Mouse (Mus musculus) heart, embryonic 10.5 days (tissue): ENCODE results near the gene Dnaaf1. TPM values are rescaled to one million over a fixed set of nuclear protein-coding genes. Genes with fewer than 3 reads are reported as not detected.

Source experiments
- DNase-seq: peaks from one replicate; pipeline ENCODE4 v3.0.0-alpha.2; 2017; ENCODE audit warnings: low spot score
- H3K27ac ChIP-seq: fragments of 300-500 bp; sonication (generic); 2 replicates; pipeline ENCODE4 v1.5.1; 2016; ENCODE audit warnings: mild to moderate bottlenecking
- H3K27me3 ChIP-seq: fragments of 300-500 bp; sonication (generic); 2 replicates; pipeline ENCODE4 v1.6.1; 2016; ENCODE audit warnings: mild to moderate bottlenecking; ENCODE audit not compliant: poor library complexity, insufficient read depth, severe bottlenecking
- H3K36me3 ChIP-seq: fragments of 300-500 bp; sonication (generic); 2 replicates; pipeline ENCODE4 v1.6.1; 2016; ENCODE audit warnings: mild to moderate bottlenecking, moderate library complexity
- H3K4me1 ChIP-seq: fragments of 300-500 bp; sonication (generic); 2 replicates; pipeline ENCODE4 v1.6.1; 2016; ENCODE audit warnings: mild to moderate bottlenecking
- H3K4me3 ChIP-seq: fragments of 300-500 bp; sonication (generic); 2 replicates; pipeline ENCODE4 v1.5.1; 2016; ENCODE audit warnings: mild to moderate bottlenecking, moderate library complexity
- H3K9me3 ChIP-seq: fragments of 300-500 bp; sonication (generic); 2 replicates; pipeline ENCODE4 v1.6.1; 2016; ENCODE audit warnings: mild to moderate bottlenecking, moderate library complexity
- WGBS: fragments of 180-500 bp; shearing (Covaris S2); methylation state at CpG from one replicate; pipeline ENCODE4 v1.1.7; 2016; 5-methylcytosine and 5-hydroxymethylcytosine counted together
- polyA plus RNA-seq: library from polyadenylated mRNA; unstranded; fragments of >200 nt; fragmentation: Nextera tagmentation; extraction: Ambion mirVana; gene quantifications from 2 replicates; pipeline ENCODE4 v1.2.1, GENCODE M21; 2016

Gene Dnaaf1
- 0.11 and 0.31 TPM in 2 replicates for polyA plus RNA-seq

DNA sequence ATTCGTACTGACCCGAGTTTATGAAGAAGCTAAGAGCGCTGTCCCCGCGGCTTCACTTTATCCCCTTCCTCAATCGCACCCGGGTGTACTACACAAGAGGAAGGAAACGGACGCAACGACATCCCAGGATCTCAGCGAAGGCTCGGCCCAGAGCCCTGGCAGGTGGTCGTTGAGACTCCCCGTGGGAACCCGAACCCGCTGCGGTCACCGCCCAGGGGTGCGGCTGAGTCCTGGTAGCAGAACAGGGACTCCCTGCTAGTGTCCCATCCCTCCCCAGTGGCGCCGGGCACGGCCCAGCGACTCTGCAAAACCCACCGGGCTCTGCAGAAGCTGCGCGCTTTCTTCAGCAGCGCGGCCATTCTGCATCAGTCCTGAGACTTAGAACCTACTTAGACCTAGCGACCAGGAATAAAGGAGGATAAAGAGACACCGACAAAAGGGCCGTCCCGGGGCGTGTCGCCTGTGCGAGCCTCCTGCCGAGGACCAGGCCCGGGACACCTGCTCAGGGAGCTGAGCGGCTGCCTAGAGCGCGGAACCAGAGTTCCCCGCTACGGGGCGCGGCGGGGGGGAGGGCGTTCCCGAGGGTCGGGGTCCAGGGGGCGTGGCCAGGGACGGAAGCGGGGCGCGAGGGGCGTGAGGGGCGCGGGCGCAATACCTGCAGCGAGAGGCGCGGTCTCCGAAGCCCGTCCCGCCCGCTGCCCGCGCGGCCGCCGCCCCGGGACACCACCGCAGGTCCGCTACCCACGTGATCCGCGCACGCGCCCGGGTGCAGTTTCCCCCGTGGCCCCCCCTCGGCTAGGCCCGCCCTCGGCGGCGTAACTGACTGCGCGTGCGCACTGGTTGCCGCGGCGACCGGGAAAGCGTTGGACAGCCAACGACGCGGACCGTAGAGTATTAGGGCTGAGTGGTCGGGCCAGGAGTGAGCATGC, at the start of gene Dnaaf1, which contains the start of gene Hsdl1:
Dnaaf1 (plus strand) TSS at position 799 of the 929 bp plus-strand sequence.
Hsdl1 (minus strand) TSS at position 747 of the 929 bp plus-strand sequence.
- DNase-seq: peak; percentile 96
- Histone ChIP-seq H3K9me3 (no peaks in the 10 kb centered on the region), H3K4me3 (peak within 1 kb of the TSS; percentile 93), H3K4me1 (peaks cover 53% of the 10 kb centered on the region), H3K27me3 (peaks cover 30% of the 10 kb centered on the region), H3K36me3 (no peaks in the 10 kb centered on the region), H3K27ac (peak within 1 kb of the TSS; percentile 93)
- WGBS: under 1% methylated on average over 94 of the region's 97 CpGs

DNA sequence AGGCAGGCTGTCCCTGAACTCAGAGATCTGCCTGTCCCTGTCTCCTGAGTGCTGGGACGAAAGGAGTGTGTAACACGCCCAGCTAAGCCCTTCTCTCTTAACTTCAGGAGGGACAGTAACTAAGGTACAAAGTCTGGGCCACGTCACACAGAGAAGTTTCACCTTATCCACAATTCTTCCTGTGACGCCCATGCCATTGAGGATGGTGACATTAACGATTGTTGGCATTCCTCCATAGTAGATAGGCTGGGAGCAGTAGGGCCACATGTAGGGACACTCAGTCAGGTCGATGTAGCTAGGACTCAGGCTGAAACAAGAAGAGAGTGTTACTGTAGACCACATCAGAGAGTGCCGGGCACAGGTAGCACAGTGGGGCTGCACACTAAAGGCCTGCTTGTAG, 46.3 kb upstream of the Dnaaf1 start:
- WGBS: 89% methylated on average over 7 of the region's 7 CpGs
- peaks cover 95% of the 10 kb centered on the region for H3K36me3 ChIP-seq
- H3K4me1 ChIP-seq: peaks cover 13% of the 10 kb centered on the region
- no peaks in the 10 kb centered on the region for H3K27me3 ChIP-seq
- no peak for DNase-seq
- H3K27ac ChIP-seq: no peak overlapping the region
- no peak overlapping the region for H3K4me3 ChIP-seq
- no peaks in the 10 kb centered on the region for H3K9me3 ChIP-seq

DNA sequence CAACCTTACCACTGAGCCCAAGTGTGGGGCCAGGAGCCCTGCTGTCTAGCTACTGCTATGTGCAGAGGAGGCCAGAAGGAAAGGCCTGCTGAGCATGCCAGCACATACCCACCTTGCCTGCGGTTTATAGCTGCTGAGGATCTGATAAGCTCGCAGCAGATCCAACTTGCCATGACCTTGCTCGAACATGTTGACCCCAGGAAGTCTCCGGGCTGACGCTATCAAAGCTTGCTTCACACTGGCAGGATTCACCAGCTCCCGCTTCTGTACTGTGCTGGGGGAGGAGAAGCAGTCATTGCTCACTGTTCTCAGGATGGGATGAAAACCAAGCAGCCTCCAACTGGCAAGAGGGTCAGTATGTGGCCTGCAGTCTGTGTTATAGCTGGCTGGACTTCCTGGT, 44.1 kb upstream of the Dnaaf1 start:
- H3K9me3 ChIP-seq: no peaks in the 10 kb centered on the region
- WGBS: 65% methylated on average over 6 of the region's 6 CpGs
- DNase-seq: no peak
- H3K4me1 ChIP-seq: peaks cover 13% of the 10 kb centered on the region
- H3K27me3 ChIP-seq: no peaks in the 10 kb centered on the region
- peaks cover 95% of the 10 kb centered on the region for H3K36me3 ChIP-seq
- no peak overlapping the region for H3K4me3 ChIP-seq
- H3K27ac ChIP-seq: no peak overlapping the region

DNA sequence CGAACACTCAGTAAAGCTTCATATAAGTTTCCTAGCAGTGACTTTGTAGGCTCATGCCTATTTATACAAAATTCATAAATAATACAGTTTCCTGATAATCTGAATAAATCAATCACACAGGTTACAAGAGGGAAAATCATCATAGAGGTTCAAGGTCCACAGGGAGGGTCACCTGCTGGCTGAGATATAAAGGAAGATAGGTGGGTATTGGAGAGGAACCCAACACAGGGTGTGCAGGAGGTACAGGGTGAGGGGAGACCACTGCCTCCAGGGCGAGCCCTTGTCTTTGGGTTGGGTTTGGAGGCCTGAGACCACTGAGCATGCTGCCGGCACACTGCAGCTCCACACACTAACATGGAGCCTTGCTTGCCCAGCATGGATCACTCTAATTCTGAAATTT, 43.6 kb upstream of the Dnaaf1 start:
- 92% methylated on average over 3 of the region's 3 CpGs for WGBS
- Histone ChIP-seq H3K9me3 (no peaks in the 10 kb centered on the region), H3K4me3 (no peak overlapping the region), H3K36me3 (peaks cover 99% of the 10 kb centered on the region), H3K27me3 (no peaks in the 10 kb centered on the region), H3K27ac (no peak overlapping the region), H3K4me1 (peaks cover 13% of the 10 kb centered on the region)
- DNase-seq: no peak

DNA sequence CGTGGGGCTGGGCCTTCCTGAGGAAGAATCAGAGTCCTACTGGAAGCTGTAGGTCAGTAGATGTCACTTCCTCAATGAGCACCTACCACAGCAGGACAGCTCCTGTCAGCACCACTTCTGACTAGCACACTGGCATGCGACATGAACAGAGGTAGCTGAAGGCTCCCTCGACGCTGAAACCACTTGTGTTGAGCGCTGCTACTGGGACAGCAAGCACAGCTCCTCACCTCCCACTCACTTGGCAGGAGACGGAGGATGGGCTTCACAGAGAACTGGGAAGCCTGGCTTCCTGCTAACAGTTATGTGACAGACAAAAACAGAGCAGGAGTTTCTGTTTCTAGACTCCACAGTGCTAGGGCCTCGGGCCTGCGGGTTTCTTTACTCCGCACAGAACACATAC, 43.1 kb upstream of the Dnaaf1 start:
- H3K9me3 ChIP-seq: no peaks in the 10 kb centered on the region
- no peak overlapping the region for H3K27ac ChIP-seq
- H3K27me3 ChIP-seq: no peaks in the 10 kb centered on the region
- H3K4me3 ChIP-seq: no peak overlapping the region
- peak; percentile 81 for DNase-seq
- peaks cover 99% of the 10 kb centered on the region for H3K36me3 ChIP-seq
- WGBS: 64% methylated on average over 9 of the region's 9 CpGs
- H3K4me1 ChIP-seq: peaks cover 13% of the 10 kb centered on the region

DNA sequence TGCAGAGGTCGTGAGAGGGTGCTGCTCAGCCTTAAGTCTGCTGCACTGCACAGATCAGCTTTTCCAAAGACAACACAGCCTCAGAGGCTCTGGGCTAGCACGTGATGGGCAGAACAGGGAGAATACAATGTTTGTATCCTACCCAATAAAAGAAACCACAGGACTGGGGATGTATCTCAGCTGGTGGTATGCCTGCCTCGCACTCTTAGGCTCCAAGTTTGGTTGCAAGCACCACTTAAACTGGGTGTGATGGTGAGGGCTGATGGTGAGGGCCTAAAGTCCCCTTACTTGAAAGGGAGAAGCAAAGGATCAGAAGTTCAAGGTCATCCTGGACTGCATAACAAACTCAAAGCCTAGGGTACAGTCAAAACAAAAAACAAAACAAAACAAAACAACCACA, 30.4 kb upstream of the Dnaaf1 start:
- DNase-seq: no peak
- no peaks in the 10 kb centered on the region for H3K9me3 ChIP-seq
- WGBS: 81% methylated on average over 3 of the region's 3 CpGs
- H3K27me3 ChIP-seq: no peaks in the 10 kb centered on the region
- H3K27ac ChIP-seq: no peak overlapping the region
- H3K4me3 ChIP-seq: no peak overlapping the region
- H3K4me1 ChIP-seq: peaks cover 7% of the 10 kb centered on the region
- peaks cover 83% of the 10 kb centered on the region for H3K36me3 ChIP-seq

DNA sequence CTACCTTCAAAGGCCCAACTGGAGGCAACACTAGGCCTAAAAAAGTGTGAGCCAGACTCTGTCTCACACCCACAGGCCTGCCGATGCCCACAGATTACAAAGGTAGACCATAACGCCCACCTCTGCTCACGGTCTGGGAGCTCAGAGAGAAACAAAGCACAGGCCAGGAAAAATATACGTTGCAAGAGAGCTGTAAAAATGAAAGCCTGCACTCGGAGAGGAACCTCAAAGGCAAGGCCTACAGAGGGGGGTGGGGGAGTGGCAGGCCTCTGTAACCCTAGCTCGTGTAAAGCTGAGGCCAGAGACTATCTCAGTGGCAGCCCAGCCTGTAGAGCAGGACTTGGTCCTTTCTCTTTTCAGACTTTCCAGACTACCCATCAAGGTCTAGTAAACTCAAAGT, 29.9 kb upstream of the Dnaaf1 start:
- peaks cover 77% of the 10 kb centered on the region for H3K36me3 ChIP-seq
- no peak overlapping the region for H3K4me3 ChIP-seq
- no peak overlapping the region for H3K27ac ChIP-seq
- H3K4me1 ChIP-seq: peaks cover 10% of the 10 kb centered on the region
- WGBS: 82% methylated on average over 6 of the region's 6 CpGs
- H3K27me3 ChIP-seq: no peaks in the 10 kb centered on the region
- DNase-seq: no peak
- no peaks in the 10 kb centered on the region for H3K9me3 ChIP-seq

DNA sequence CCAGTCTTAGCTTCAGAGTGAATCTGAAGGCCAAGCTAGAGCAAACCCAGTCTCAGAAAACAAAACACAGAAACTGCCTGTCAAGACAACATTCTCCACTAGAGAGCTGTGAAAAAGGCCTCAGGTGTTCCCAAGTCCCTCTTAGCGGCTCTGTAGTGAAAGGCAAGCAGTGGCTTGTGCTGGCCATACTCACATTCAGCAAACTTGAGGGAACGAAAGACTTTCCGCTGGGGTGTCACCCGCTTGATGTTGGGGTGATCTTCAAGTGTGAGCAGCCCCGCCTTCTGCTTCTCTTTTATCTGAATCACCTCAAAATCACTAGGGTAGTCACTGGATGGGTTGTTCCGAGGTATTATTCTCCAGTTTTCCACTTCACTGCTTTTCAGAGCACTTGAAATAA, 29.2 kb upstream of the Dnaaf1 start:
- Histone ChIP-seq H3K36me3 (peaks cover 71% of the 10 kb centered on the region), H3K4me1 (peaks cover 16% of the 10 kb centered on the region), H3K27ac (no peak overlapping the region), H3K9me3 (no peaks in the 10 kb centered on the region), H3K4me3 (no peak overlapping the region), H3K27me3 (no peaks in the 10 kb centered on the region)
- WGBS: 94% methylated on average over 6 of the region's 6 CpGs
- no peak for DNase-seq

DNA sequence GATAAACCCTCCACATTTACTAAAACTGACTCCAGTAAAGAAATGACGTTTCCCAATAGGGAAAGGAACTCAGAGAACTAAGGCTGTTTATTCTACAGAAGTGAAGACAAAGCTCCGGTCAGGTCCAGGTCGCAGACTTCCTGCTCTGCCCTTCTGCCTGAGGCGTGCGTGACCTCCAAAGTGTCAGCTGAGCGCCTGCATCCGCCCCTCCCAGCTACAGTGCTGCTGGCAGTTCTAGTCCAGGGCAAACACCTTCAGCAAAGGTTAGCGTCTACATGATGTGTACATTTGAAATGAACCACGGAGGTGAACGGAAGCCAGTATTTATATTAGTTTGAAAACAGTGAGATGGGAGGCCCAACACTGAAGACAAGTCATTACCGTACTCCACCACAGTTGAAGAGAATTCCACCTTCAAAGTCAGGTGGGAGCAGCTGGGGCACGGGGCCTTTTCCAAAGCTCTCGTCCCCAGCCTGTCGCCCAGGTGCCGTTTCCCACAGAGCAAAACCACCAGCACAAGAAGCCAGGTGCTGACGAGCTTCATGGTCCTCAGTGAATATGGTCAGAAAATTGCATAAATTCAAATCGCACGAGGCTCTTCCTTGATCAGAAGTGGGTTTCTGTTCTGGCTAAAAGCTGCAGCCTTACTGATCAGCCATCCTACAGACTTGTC, 27.9 kb upstream of the Dnaaf1 start:
- Histone ChIP-seq H3K9me3 (no peaks in the 10 kb centered on the region), H3K36me3 (peaks cover 58% of the 10 kb centered on the region), H3K27ac (no peak overlapping the region), H3K27me3 (no peaks in the 10 kb centered on the region), H3K4me1 (peaks cover 22% of the 10 kb centered on the region), H3K4me3 (no peak overlapping the region)
- DNase-seq: no peak
- 79% methylated on average over 18 of the region's 18 CpGs for WGBS

DNA sequence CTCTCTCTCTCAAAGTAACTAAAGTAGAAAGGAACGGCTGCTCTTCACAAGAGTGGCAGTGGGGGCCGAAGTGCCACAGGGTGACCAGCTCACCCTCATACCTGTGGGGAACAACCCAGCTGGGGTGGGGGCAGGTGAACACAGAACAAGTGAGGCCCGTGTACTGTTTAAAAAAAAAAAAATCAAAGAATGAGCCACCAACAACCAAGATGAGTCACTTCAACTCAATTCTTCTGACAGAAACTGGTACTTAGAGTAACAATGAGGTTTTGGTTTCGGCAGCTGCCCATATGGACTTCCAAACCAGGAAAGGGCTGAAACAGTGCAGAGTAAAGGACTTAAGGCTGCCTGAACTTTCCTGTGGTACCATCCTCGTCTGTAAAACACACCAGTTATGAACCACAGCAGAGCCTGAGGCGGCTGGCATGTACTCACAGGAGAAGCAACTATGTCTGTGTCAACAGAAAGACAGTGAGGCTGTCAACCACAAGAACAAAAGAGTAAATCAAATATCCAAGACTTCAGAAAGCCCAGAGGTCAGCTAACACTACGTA, 26.4 kb upstream of the Dnaaf1 start:
- H3K9me3 ChIP-seq: no peaks in the 10 kb centered on the region
- peaks cover 30% of the 10 kb centered on the region for H3K4me1 ChIP-seq
- DNase-seq: no peak
- H3K4me3 ChIP-seq: no peak overlapping the region
- no peak overlapping the region for H3K27ac ChIP-seq
- H3K27me3 ChIP-seq: no peaks in the 10 kb centered on the region
- H3K36me3 ChIP-seq: peaks cover 44% of the 10 kb centered on the region
- WGBS: 78% methylated on average over 7 of the region's 7 CpGs

DNA sequence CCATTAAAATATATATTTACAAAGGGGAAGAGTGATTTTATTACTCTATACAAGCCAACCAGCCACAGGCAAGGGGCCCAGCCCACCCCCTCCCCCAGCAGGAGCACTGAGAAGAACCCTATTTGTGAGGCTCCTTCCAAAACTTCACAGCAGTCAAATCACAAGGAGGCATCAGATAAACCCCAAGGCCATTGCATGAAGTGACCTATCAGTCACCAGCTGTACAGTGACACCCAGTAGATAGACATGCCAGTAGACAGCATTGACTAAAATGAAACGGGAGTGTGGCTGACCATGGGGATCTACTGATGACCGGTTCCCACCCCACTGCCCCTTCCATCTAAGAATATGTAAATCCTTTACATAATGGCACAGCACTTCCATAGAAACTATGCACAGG, 22.1 kb upstream of the Dnaaf1 start:
- DNase-seq: no peak
- peaks cover 51% of the 10 kb centered on the region for H3K4me1 ChIP-seq
- 0 out of 2 replicates have a peak, but pooled peaks cover 6% of the 10 kb centered on the region for H3K36me3 ChIP-seq
- 53% methylated on average over 2 of the region's 2 CpGs for WGBS
- no peak overlapping the region for H3K27ac ChIP-seq
- H3K27me3 ChIP-seq: no peaks in the 10 kb centered on the region
- H3K4me3 ChIP-seq: no peak overlapping the region
- no peaks in the 10 kb centered on the region for H3K9me3 ChIP-seq

DNA sequence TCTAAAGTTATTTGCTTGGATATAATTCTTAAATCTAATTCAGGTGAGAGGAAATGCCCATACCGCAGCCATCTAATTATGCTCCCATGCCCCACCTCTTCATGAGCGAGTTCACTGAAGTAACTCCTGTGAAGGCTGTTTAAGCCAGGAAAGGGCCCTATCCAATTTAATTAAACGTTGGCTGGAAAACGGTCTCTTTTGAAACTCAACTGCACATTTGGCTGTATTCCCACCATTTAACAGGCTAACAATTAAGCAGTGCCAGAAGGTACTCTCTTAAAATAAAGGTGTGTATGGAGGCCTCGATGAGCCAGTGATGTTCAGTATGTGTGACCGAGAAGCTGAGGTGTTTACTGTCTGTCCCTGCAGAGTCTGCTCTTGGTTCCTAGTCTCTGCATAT, 19.2 kb upstream of the Dnaaf1 start:
- WGBS: 91% methylated on average over 6 of the region's 6 CpGs
- no peak overlapping the region for H3K27ac ChIP-seq
- H3K4me3 ChIP-seq: no peak overlapping the region
- H3K27me3 ChIP-seq: no peaks in the 10 kb centered on the region
- no peak for DNase-seq
- H3K9me3 ChIP-seq: no peaks in the 10 kb centered on the region
- peaks cover 44% of the 10 kb centered on the region for H3K4me1 ChIP-seq
- 0 out of 2 replicates have a peak, but pooled peaks cover 3% of the 10 kb centered on the region for H3K36me3 ChIP-seq

DNA sequence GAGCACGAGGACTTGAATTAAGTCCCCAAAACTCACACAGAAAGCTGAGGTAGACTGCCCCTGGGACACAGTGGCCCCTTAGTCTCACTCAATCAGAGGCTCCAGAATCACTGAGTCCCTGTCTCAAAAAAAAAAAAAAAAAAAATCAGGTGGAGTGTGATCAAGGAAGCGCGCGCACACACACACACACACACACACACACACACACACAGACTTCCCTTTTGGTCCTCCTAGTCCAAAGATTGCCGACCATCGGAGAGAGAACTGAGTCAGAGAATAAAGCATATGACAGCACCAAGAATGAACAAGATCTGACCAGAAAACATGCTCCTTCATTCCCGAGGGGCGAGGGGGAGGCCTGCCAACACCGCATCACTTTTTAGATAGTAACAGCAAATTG, 17.9 kb upstream of the Dnaaf1 start:
- 81% methylated on average over 9 of the region's 9 CpGs for WGBS
- H3K27ac ChIP-seq: no peak overlapping the region
- no peaks in the 10 kb centered on the region for H3K27me3 ChIP-seq
- no peaks in the 10 kb centered on the region for H3K9me3 ChIP-seq
- H3K4me3 ChIP-seq: peak overlapping the region; percentile 90
- no peak for DNase-seq
- H3K36me3 ChIP-seq: peaks cover 9% of the 10 kb centered on the region
- H3K4me1 ChIP-seq: peaks cover 39% of the 10 kb centered on the region
